Mouse (Mus musculus) layer of hippocampus, postnatal 25 days (tissue): ENCODE data around the gene Alg6. TPM values are rescaled to one million over a fixed set of nuclear protein-coding genes. Genes with fewer than 3 reads are reported as not detected.

Source experiments
- total RNA-seq, 2 experiments: library from RNA; stranded (reverse); gene quantifications; 2 replicates each; pipeline ENCODE4 v1.2.3; 2021

Gene Alg6
- total RNA-seq, 2 experiments from 2014 or later: 10.1 to 13.3 TPM

Other genes with a start within 250 kb of the Alg6 start
- not detected for gene Foxd3, start 59.4 kb upstream of the Alg6 start, total RNA-seq
- gene Efcab7, start 113.5 kb downstream of the Alg6 start, total RNA-seq: 1 to 10 TPM; 9.1 to 9.5 TPM
- gene Pgm1, start 213.8 kb downstream of the Alg6 start, total RNA-seq: 10 to 100 TPM; 56.2 to 65.8 TPM
- 1 to 10 TPM; 4.4 to 6.0 TPM for gene Itgb3bp, start 214.1 kb downstream of the Alg6 start, total RNA-seq